Mouse (Mus musculus) small intestine, adult 2 months (tissue): ENCODE measurements around the gene Cacng4.

ENCODE experiments used
- CTCF ChIP-seq: fragments of 200-500 bp; IDR thresholded peaks from 2 replicates; pipeline ENCODE4 v1.5.1; 2012; ENCODE audit warnings: low read depth, mild to moderate bottlenecking, control low read depth, inconsistent platforms, low read length, moderate library complexity, mixed read lengths; ENCODE audit not compliant: insufficient replicate concordance, insufficient read length; ENCODE audit errors: extremely low read depth
- POLR2A ChIP-seq: fragments of 200-500 bp; IDR thresholded peaks from 2 replicates; pipeline ENCODE4 v1.6.1; 2012; ENCODE audit warnings: low read depth, mild to moderate bottlenecking, control low read depth, inconsistent platforms, low read length, moderate library complexity

- TF ChIP-seq CTCF (no peak), POLR2A (no peak)
Measured at GRCm38 (mm10) chr11:107748243-107749035, 45.9 kb downstream of the Cacng4 start.
